Mouse (Mus musculus): ENCODE data around the gene Mpz.

DNA sequence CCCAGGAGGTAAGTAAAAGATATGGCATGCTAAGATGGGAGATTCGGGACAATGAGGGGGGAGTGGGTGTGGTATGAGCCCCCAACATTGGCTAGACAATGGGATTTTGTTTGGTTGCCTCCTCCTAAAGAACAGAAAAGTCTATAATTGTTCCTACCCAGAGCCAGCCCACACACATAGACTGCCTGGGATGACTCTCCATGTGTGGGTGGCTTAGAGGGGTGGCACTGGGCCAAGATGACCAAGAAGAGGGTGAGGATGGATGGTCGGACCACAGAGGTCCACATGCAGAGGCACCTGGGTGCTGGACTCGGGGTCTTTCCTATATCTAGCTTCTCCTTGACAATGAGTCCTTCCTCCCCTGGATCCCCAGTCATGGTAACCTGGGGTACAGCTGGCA is 6.1 kb downstream of the Mpz start:
- TF ChIP-seq CTCF (IDR thresholded peaks at IDR 0.05; ENCODE audit: low read depth, low read length), result no peak
- no peak for TF ChIP-seq POLR2A (IDR thresholded peaks at IDR 0.05; ENCODE audit: extremely low read depth, insufficient read depth, low read length)

Data from liver, adult 2 months (tissue).